Mouse (Mus musculus) urinary bladder, postnatal 36 days (tissue): ENCODE data around the gene Fabp1.

ENCODE experiments used
- DNase-seq, 2 experiments: peaks; one replicate each; pipeline ENCODE4 v3.0.0; 2022; ENCODE audit warnings: low spot score in 2 of 2, mixed read lengths in 1 of 2

Gene Fabp1

GRCm38 (mm10) chr6:71199612-71200011, at the start of gene Fabp1:
Gene Fabp1 (plus strand): TSS chr6:71199827.
- no peak for DNase-seq

GRCm38 (mm10) chr6:71151098-71151497, 48.5 kb upstream of the Fabp1 start:
- DNase-seq = no peak

- DNase-seq = no peak
Observed at GRCm38 (mm10) chr6:71153486-71153885, 46.1 kb upstream of the Fabp1 start.

- DNase-seq = no peak
Observed at GRCm38 (mm10) chr6:71154861-71155260, 44.8 kb upstream of the Fabp1 start.

GRCm38 (mm10) chr6:71156674-71157326, 42.8 kb upstream of the Fabp1 start:
- no peak for DNase-seq

GRCm38 (mm10) chr6:71161290-71161689, 38.3 kb upstream of the Fabp1 start:
- no peak for DNase-seq

- DNase-seq = no peak
Observed at GRCm38 (mm10) chr6:71162269-71162668, 37.4 kb upstream of the Fabp1 start.

- no peak for DNase-seq
Observed at GRCm38 (mm10) chr6:71164394-71164793, 35.2 kb upstream of the Fabp1 start.

- DNase-seq = peak in 1 of 2 experiments; percentile 8
Observed at GRCm38 (mm10) chr6:71166551-71167169, 33.0 kb upstream of the Fabp1 start.

- DNase-seq = no peak
Observed at GRCm38 (mm10) chr6:71172812-71173580, 26.6 kb upstream of the Fabp1 start.

- no peak for DNase-seq
Observed at GRCm38 (mm10) chr6:71180596-71180995, 19.0 kb upstream of the Fabp1 start.

GRCm38 (mm10) chr6:71184941-71185604, 14.6 kb upstream of the Fabp1 start:
- DNase-seq = no peak

GRCm38 (mm10) chr6:71189578-71189977, 10.0 kb upstream of the Fabp1 start:
- peak in 1 of 2 experiments; percentile 9 for DNase-seq

GRCm38 (mm10) chr6:71190501-71190900, 9.1 kb upstream of the Fabp1 start:
- DNase-seq = no peak

- no peak for DNase-seq
Observed at GRCm38 (mm10) chr6:71193151-71193740, 6.4 kb upstream of the Fabp1 start.

GRCm38 (mm10) chr6:71196107-71196506, 3.5 kb upstream of the Fabp1 start:
- DNase-seq = no peak

GRCm38 (mm10) chr6:71197636-71198535, 1.7 kb upstream of the Fabp1 start:
- DNase-seq = peak in 1 of 2 experiments; percentile 19

GRCm38 (mm10) chr6:71201925-71202324, 2.3 kb downstream of the Fabp1 start:
- DNase-seq = no peak

GRCm38 (mm10) chr6:71203674-71204073, 4.0 kb downstream of the Fabp1 start:
- DNase-seq = no peak

- DNase-seq = no peak
Observed at GRCm38 (mm10) chr6:71204166-71204565, 4.5 kb downstream of the Fabp1 start.

GRCm38 (mm10) chr6:71208691-71209090, 9.1 kb downstream of the Fabp1 start:
- no peak for DNase-seq
